Mouse (Mus musculus): Measurements from ENCODE around the gene Gm21731. TPM values are rescaled to one million over a fixed set of nuclear protein-coding genes. Genes with fewer than 3 reads are reported as not detected.
"Not testable (repeated sequence)": the region's sequence is repeated elsewhere in the genome, so short reads cannot be mapped to it uniquely, and the experiment has no call there.

The Gm21731 gene
- not detected in 2 replicates for polyA plus RNA-seq (2014; fragmentation: Nextera tagmentation; extraction: Ambion mirVana)

- not testable (repeated sequence) for H3K27me3 ChIP-seq (ENCODE audit: control insufficient read depth, insufficient read depth, low read length); H3K27ac ChIP-seq (ENCODE audit: low read depth, low read length); ATAC-seq (ENCODE audit: low FRiP score, low TSS enrichment); H3K4me1 ChIP-seq (ENCODE audit: control insufficient read depth, insufficient read depth, low read length); H3K4me2 ChIP-seq (replicated peaks; ENCODE audit: low read depth, low read length); H3K9me3 ChIP-seq (ENCODE audit: control insufficient read depth, low read length); H3K9ac ChIP-seq (ENCODE audit: low read depth, low read length); H3K36me3 ChIP-seq (ENCODE audit: control insufficient read depth, insufficient read depth, low read length); H3K4me3 ChIP-seq (ENCODE audit: low read length)
Measured at GRCm38 (mm10) chr13:120238811-120239210, at the start of gene Gm21731. Gene Gm21731, plus strand, starts transcription at chr13:120239111.

GRCm38 (mm10) chr13:120196189-120196821 lies 42.6 kb upstream of the Gm21731 start:
- 82% methylated on average over 7 of the region's 8 CpGs for whole genome bisulfite sequencing
- not testable (repeated sequence) for H3K9me3 ChIP-seq (ENCODE audit: control insufficient read depth, low read length); H3K9ac ChIP-seq (ENCODE audit: low read depth, low read length); H3K4me2 ChIP-seq (replicated peaks; ENCODE audit: low read depth, low read length); H3K4me1 ChIP-seq (ENCODE audit: control insufficient read depth, insufficient read depth, low read length); H3K4me3 ChIP-seq (ENCODE audit: low read length); H3K27ac ChIP-seq (ENCODE audit: low read depth, low read length); H3K36me3 ChIP-seq (ENCODE audit: control insufficient read depth, insufficient read depth, low read length); H3K27me3 ChIP-seq (ENCODE audit: control insufficient read depth, insufficient read depth, low read length); ATAC-seq (ENCODE audit: low FRiP score, low TSS enrichment)

GRCm38 (mm10) chr13:120215847-120216246 lies 23.1 kb upstream of the Gm21731 start, which contains the start of gene Gm21762:
Gene Gm21762, minus strand, starts transcription at chr13:120215947.
- ATAC-seq (ENCODE audit: low FRiP score, low TSS enrichment); H3K27me3 ChIP-seq (ENCODE audit: control insufficient read depth, insufficient read depth, low read length); H3K4me3 ChIP-seq (ENCODE audit: low read length); H3K4me1 ChIP-seq (ENCODE audit: control insufficient read depth, insufficient read depth, low read length); H3K36me3 ChIP-seq (ENCODE audit: control insufficient read depth, insufficient read depth, low read length); H3K9me3 ChIP-seq (ENCODE audit: control insufficient read depth, low read length); H3K4me2 ChIP-seq (replicated peaks; ENCODE audit: low read depth, low read length); H3K9ac ChIP-seq (ENCODE audit: low read depth, low read length); H3K27ac ChIP-seq (ENCODE audit: low read depth, low read length): not testable (repeated sequence)
- no CpG with 5 or more reads among the region's 2 CpGs for WGBS

DNA sequence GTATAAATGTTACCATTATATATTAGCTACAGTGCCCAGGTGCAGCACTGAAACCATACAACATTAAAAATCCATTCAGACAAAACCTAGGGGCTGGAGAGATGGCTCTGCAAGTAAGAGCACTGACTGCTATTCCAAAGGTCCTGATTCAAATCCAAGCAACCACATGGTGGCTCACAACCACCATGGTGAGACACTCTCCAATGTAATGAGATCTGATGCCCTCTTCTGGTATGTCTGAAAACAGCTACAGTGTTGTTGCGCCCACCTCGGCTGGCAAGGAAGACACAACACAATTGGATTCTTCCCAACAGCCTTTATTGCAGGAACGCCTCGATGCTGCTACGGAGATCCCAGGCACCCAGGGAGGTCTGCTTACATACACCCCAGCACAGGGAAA lies 18.0 kb upstream of the Gm21731 start:
- not testable (repeated sequence) for H3K36me3 ChIP-seq (ENCODE audit: control insufficient read depth, insufficient read depth, low read length); H3K4me2 ChIP-seq (replicated peaks; ENCODE audit: low read depth, low read length); H3K4me1 ChIP-seq (ENCODE audit: control insufficient read depth, insufficient read depth, low read length); H3K9ac ChIP-seq (ENCODE audit: low read depth, low read length); H3K27ac ChIP-seq (ENCODE audit: low read depth, low read length); H3K27me3 ChIP-seq (ENCODE audit: control insufficient read depth, insufficient read depth, low read length); H3K4me3 ChIP-seq (ENCODE audit: low read length); ATAC-seq (ENCODE audit: low FRiP score, low TSS enrichment); H3K9me3 ChIP-seq (ENCODE audit: control insufficient read depth, low read length)
- WGBS: 87% methylated on average over 5 of the region's 5 CpGs

- 95% methylated on average over 16 of the region's 25 CpGs for WGBS
Measured at GRCm38 (mm10) chr13:120223012-120223659, 15.8 kb upstream of the Gm21731 start.

GRCm38 (mm10) chr13:120231798-120232197 lies 7.1 kb upstream of the Gm21731 start:
- H3K9ac ChIP-seq (ENCODE audit: low read depth, low read length); H3K27ac ChIP-seq (ENCODE audit: low read depth, low read length); H3K36me3 ChIP-seq (ENCODE audit: control insufficient read depth, insufficient read depth, low read length); H3K4me3 ChIP-seq (ENCODE audit: low read length); H3K4me2 ChIP-seq (replicated peaks; ENCODE audit: low read depth, low read length); H3K27me3 ChIP-seq (ENCODE audit: control insufficient read depth, insufficient read depth, low read length); H3K4me1 ChIP-seq (ENCODE audit: control insufficient read depth, insufficient read depth, low read length); ATAC-seq (ENCODE audit: low FRiP score, low TSS enrichment); H3K9me3 ChIP-seq (ENCODE audit: control insufficient read depth, low read length): not testable (repeated sequence)
- WGBS: 94% methylated on average over 16 of the region's 17 CpGs

More at GRCm38 (mm10) chr13:120223012-120223659, 15.8 kb upstream of the Gm21731 start:
- not testable (repeated sequence) for H3K9me3 ChIP-seq (ENCODE audit: control insufficient read depth, low read length); ATAC-seq (ENCODE audit: low FRiP score, low TSS enrichment); H3K4me2 ChIP-seq (replicated peaks; ENCODE audit: low read depth, low read length); H3K4me1 ChIP-seq (ENCODE audit: control insufficient read depth, insufficient read depth, low read length); H3K4me3 ChIP-seq (ENCODE audit: low read length); H3K27ac ChIP-seq (ENCODE audit: low read depth, low read length); H3K36me3 ChIP-seq (ENCODE audit: control insufficient read depth, insufficient read depth, low read length); H3K9ac ChIP-seq (ENCODE audit: low read depth, low read length); H3K27me3 ChIP-seq (ENCODE audit: control insufficient read depth, insufficient read depth, low read length)

DNA sequence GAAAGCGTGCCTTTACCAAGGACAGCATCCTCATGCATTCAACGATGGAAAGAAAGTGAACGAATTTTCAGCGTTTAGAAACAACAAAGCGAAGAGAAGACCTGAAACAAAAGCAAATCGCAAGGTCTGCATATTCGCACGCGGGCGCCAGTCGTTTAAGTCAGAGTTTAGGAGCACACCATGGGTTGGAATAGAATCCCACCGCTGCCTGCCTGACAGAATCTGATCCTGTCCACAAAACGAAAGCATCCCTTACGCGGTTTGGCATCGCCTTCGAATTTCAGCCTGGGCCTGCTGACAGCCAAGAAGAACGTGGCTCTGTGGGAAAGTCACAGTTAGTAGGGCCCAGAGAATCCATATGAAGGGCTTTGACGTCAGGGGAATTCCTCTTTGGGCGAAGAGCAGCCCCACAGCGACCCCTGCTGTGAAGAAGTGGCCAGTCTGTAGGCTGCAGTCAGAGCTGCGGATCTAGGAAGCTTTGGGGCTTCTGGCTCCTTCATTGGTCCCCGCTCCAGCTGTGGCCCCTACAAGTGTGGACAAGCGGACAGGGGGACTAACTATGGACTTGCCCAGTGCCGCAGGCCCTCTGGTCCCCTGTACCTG lies 6.4 kb upstream of the Gm21731 start:
- H3K9me3 ChIP-seq (ENCODE audit: control insufficient read depth, low read length); H3K4me2 ChIP-seq (replicated peaks; ENCODE audit: low read depth, low read length); H3K4me1 ChIP-seq (ENCODE audit: control insufficient read depth, insufficient read depth, low read length); H3K4me3 ChIP-seq (ENCODE audit: low read length); H3K27ac ChIP-seq (ENCODE audit: low read depth, low read length); H3K9ac ChIP-seq (ENCODE audit: low read depth, low read length); H3K27me3 ChIP-seq (ENCODE audit: control insufficient read depth, insufficient read depth, low read length); H3K36me3 ChIP-seq (ENCODE audit: control insufficient read depth, insufficient read depth, low read length); ATAC-seq (ENCODE audit: low FRiP score, low TSS enrichment): not testable (repeated sequence)
- 78% methylated on average over 13 of the region's 25 CpGs for WGBS

GRCm38 (mm10) chr13:120251208-120251924 lies 12.5 kb downstream of the Gm21731 start:
- not testable (repeated sequence) for H3K9ac ChIP-seq (ENCODE audit: low read depth, low read length); H3K36me3 ChIP-seq (ENCODE audit: control insufficient read depth, insufficient read depth, low read length); H3K4me3 ChIP-seq (ENCODE audit: low read length); H3K27ac ChIP-seq (ENCODE audit: low read depth, low read length); ATAC-seq (ENCODE audit: low FRiP score, low TSS enrichment); H3K4me2 ChIP-seq (replicated peaks; ENCODE audit: low read depth, low read length); H3K9me3 ChIP-seq (ENCODE audit: control insufficient read depth, low read length); H3K27me3 ChIP-seq (ENCODE audit: control insufficient read depth, insufficient read depth, low read length); H3K4me1 ChIP-seq (ENCODE audit: control insufficient read depth, insufficient read depth, low read length)
- WGBS: 84% methylated on average over 2 of the region's 3 CpGs
